Mouse (Mus musculus): ENCODE results near the gene Lypd6b. TPM values are rescaled to one million over a fixed set of nuclear protein-coding genes. Genes with fewer than 3 reads are reported as not detected.

Gene Lypd6b
- total RNA-seq (2021), result 1 to 10 TPM; 6.3 to 7.4 TPM
- long read RNA-seq, experiment 1, partial matches to known transcripts, result 0 of 11 reads
- long read RNA-seq, experiment 1, other reads (novel, unspliced or antisense), result 11 of 11 reads
- long read RNA-seq, experiment 2, partial matches to known transcripts, result 0 of 5 reads
- long read RNA-seq, experiment 2, other reads (novel, unspliced or antisense), result 5 of 5 reads

DNA sequence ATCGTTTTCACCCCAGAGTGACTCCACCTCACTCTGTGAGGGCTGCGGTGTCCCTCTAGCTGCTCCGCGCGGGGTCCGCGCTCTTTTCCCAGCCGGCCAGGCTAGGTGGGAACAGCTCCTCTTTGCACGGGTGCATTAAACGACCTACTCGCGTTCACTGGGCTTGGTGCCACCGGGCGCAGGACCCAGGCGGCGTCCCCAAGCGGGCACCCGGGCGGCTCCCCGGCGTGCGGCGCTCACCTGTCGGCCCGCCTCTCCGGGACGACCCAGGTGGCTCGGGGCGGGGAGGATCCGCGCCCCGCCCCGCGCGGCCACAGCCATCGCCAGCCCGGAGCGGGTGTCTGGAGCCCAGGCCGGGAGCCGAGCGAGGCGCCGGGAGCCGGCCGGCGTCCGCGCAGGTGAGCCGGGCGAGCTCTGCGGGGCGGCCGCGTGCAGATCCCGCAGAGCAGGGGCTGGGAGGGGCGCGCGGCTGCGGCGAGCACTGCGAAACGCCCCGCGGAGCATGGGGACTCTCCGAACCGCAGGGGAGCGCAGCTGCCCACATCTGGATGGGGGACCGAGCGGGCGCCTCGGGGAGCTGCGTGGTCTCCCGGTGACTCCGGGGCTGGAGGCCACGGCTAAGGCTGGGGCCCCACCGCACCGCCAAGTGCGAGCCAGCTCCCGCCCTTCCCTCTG, at the start of gene Lypd6b:
Gene Lypd6b, plus strand, starts transcription at position 313 of the 675 bp plus-strand sequence.
- intact Hi-C loops (cut with DNase I), result no loop called here
- Histone ChIP-seq H3K4me3 (peak within 1 kb of the TSS; percentile 68), H3K27ac (peak within 1 kb of the TSS; percentile 53)
- TF ChIP-seq CTCF (IDR thresholded peaks at IDR 0.05), result no peak
- DNase-seq (ENCODE audit: extremely low spot score in 1 of 2, low spot score in 2 of 2), result peak in 1 of 2 experiments; percentile 24

DNA sequence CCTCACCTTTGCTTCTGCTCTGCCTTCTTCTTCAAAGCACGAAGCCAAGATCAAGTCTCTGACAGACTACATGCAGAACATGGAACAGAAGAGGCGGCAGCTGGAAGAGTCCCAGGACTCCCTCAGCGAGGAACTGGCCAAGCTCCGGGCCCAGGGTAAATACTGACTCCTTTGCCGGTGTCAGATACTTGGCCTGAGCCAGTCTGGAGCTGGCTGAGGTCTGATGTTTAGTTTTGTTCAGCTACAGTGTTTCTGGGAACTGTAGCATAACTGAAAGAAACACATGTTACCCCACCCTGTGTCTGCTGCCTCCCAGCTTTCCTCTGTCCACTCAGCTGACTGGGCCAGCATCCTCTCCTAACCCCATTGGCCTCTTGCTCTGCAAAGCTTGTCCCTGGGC, 48.4 kb upstream of the Lypd6b start:
- TF ChIP-seq CTCF (IDR thresholded peaks at IDR 0.05), result no peak
- intact Hi-C loops (cut with DNase I), result loop anchor here (10.0 kb wide), 1 partner anchor 794 kb away; the partner anchor contains the start of gene Mbd5
- H3K27ac ChIP-seq, result no peak overlapping the region
- DNase-seq (ENCODE audit: extremely low spot score in 1 of 2, low spot score in 2 of 2), result no peak
- H3K4me3 ChIP-seq, result no peak overlapping the region

- TF ChIP-seq CTCF (IDR thresholded peaks at IDR 0.05), result no peak
- no peak overlapping the region for H3K4me3 ChIP-seq
- DNase-seq (ENCODE audit: extremely low spot score in 1 of 2, low spot score in 2 of 2), result no peak
- intact Hi-C loops (cut with DNase I), result no loop called here
- H3K27ac ChIP-seq, result peak overlapping the region; percentile 74
These were observed 46.5 kb upstream of the Lypd6b start for GRCm38 (mm10) chr2:49741026-49741425.

GRCm38 (mm10) chr2:49741895-49742734, 45.4 kb upstream of the Lypd6b start:
- peak in 1 of 2 experiments; percentile 54 for DNase-seq (ENCODE audit: extremely low spot score in 1 of 2, low spot score in 2 of 2)
- Histone ChIP-seq H3K4me3 (no peak overlapping the region), H3K27ac (peak overlapping the region; percentile 74)
- TF ChIP-seq CTCF (IDR thresholded peaks at IDR 0.05), result no peak
- intact Hi-C loops (cut with DNase I), result no loop called here

- intact Hi-C loops (cut with DNase I), result no loop called here
- Histone ChIP-seq H3K4me3 (no peak overlapping the region), H3K27ac (peak overlapping the region; percentile 74)
- no peak for TF ChIP-seq CTCF (IDR thresholded peaks at IDR 0.05)
- no peak for DNase-seq (ENCODE audit: extremely low spot score in 1 of 2, low spot score in 2 of 2)
These were observed 44.6 kb upstream of the Lypd6b start for GRCm38 (mm10) chr2:49742919-49743318.

DNA sequence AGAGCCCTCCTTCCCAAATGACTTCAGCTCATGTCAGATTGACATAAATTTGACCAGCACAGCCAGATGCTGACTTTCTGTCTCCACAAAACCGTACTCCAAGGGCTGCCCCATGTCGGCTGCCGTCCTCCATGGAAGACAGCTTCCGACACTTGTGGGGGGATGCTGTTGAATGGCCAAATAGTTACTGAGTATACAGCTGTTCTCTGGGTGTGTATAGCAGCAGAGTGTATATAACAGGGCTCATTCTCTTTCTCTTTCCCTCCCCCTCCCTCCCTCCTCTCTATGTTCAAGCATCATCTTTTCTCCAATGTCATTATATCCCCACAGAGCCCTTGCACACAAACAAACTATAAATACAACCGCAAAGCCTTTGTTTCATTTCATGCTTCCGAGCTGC, 43.7 kb upstream of the Lypd6b start:
- H3K4me3 ChIP-seq, result no peak overlapping the region
- peak overlapping the region; percentile 55 for H3K27ac ChIP-seq
- no peak for TF ChIP-seq CTCF (IDR thresholded peaks at IDR 0.05)
- intact Hi-C loops (cut with DNase I), result no loop called here
- DNase-seq (ENCODE audit: extremely low spot score in 1 of 2, low spot score in 2 of 2), result no peak

- intact Hi-C loops (cut with DNase I), result no loop called here
- H3K4me3 ChIP-seq, result no peak overlapping the region
- peak overlapping the region; percentile 55 for H3K27ac ChIP-seq
- TF ChIP-seq CTCF (IDR thresholded peaks at IDR 0.05), result no peak
- DNase-seq (ENCODE audit: extremely low spot score in 1 of 2, low spot score in 2 of 2), result no peak
These were observed 43.0 kb upstream of the Lypd6b start for GRCm38 (mm10) chr2:49744251-49745093.

DNA sequence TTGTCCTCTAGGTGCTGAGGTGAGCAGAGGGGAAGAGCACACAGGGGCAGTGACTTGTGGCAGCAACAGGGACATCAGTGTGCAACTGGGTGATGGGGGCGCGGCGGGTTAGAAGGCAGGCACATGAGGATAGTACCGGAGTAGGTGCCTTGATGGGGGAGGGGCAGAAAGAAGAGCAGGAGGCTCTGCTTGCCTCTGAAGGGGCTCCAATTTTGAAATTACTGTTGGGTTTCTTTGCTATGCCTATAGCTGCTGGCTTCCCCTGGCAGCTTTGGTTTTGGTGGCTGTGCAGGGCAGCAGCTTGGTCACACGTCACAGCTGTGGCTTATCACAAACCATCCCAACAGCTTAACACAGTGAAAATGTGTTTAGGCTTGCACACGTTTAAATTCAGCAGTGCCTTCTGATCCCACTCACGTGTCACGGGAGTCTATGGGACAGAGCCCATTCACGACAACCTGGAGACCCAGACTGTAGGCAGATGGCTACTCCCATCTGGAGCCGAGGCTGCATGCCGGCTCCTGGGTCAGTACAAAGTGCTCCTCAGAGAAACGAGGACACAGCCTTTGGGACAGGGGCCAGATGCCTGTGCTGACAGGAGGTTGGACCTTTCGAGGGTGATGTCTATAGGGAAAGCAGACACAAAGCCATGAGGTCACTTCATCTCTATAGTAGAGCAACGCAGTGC, 42.2 kb upstream of the Lypd6b start:
- DNase-seq (ENCODE audit: extremely low spot score in 1 of 2, low spot score in 2 of 2), result no peak
- intact Hi-C loops (cut with DNase I), result no loop called here
- Histone ChIP-seq H3K27ac (peak overlapping the region; percentile 55; the same call in 1 of the 2 replicates), H3K4me3 (no peak overlapping the region)
- no peak for TF ChIP-seq CTCF (IDR thresholded peaks at IDR 0.05)

- intact Hi-C loops (cut with DNase I), result no loop called here
- no peak overlapping the region for H3K4me3 ChIP-seq
- peak overlapping the region; percentile 45; the same call in 1 of the 2 replicates for H3K27ac ChIP-seq
- TF ChIP-seq CTCF (IDR thresholded peaks at IDR 0.05), result no peak
- DNase-seq (ENCODE audit: extremely low spot score in 1 of 2, low spot score in 2 of 2), result no peak
These were observed 40.5 kb upstream of the Lypd6b start for GRCm38 (mm10) chr2:49746947-49747346.

DNA sequence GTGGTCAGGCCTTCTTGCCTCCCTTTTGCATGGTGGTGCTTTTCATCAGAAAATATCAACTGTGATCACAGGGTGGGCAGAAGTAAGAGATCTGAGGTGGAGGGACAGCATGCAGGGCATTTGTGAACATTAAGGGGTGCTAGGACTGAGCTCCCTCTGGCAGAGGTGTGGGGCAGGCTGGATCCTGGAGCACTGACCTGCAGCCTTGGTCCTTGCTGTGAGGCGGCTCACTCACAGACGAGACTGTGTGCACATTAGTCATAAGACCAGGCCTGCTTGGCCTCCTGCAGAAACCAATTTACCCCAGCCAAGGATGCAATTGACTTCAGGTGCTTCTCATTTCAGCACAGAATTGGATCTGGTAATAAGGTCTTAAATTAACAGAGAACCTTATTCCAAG, 39.8 kb upstream of the Lypd6b start:
- no peak for TF ChIP-seq CTCF (IDR thresholded peaks at IDR 0.05)
- peak overlapping the region; percentile 36 for H3K27ac ChIP-seq

More for the DNA sequence above, 39.8 kb upstream of the Lypd6b start:
- no peak for DNase-seq (ENCODE audit: extremely low spot score in 1 of 2, low spot score in 2 of 2)
- intact Hi-C loops (cut with DNase I), result no loop called here
- H3K4me3 ChIP-seq, result no peak overlapping the region

All from left cerebral cortex, adult 2 months (tissue).